Mouse (Mus musculus) kidney, adult 2 months (tissue): Measurements from ENCODE around the gene Iqschfp.

Experiments used
- CTCF ChIP-seq: fragments of 200-500 bp; conservative IDR thresholded peaks from 2 replicates; pipeline ENCODE4 v1.5.1; 2011; ENCODE audit warnings: low read depth, mild to moderate bottlenecking, control low read depth, low read length, moderate library complexity, mixed read lengths; ENCODE audit not compliant: insufficient read depth, insufficient read length
- POLR2A ChIP-seq: fragments of 200-500 bp; IDR thresholded peaks from one replicate; pipeline ENCODE4 v1.6.1; 2011; ENCODE audit warnings: low read depth, low read length, control low read depth

DNA sequence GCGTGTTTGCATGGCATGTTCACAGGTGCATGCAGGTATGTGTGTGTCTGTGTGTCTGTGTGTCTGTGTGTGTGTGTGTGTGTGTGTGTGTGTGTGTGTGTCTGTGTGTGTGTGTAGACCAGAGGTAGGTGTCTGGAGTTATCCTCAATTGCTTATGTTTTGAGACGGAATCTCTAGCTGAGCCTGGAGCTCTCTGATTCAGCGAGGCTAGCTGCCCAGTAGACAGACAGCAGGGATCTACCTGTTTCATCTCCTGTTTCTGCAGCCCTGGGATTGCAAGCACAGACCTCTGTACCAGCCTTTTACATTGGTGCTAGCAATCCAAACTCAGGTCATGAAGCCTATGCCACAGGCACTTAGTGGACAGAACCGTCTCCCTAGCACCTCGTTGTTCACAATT is 536.0 kb downstream of the Iqschfp start:
- TF ChIP-seq POLR2A, result no peak
- no peak for TF ChIP-seq CTCF
